Mouse (Mus musculus): Measurements from ENCODE around the gene Brd3. TPM values are rescaled to one million over a fixed set of nuclear protein-coding genes. Genes with fewer than 3 reads are reported as not detected.

The Brd3 gene
- polyA plus RNA-seq, 1 experiment from 2014 or later = 147 TPM

Small RNA genes within 50 kb of the gene (microRNA-seq; reads per million reads assigned to microRNA genes)
- gene Gm24049 (not detected), gene Mir7578 (not detected)

Other genes starting within 250 kb of the Brd3 start
- gene Vav2, start 80.6 kb downstream of the Brd3 start, polyA plus RNA-seq (2014; fragmentation: Nextera tagmentation; extraction: Ambion mirVana) = 6.3 and 8.2 TPM in 2 replicates
- 10.4 and 12.0 TPM in 2 replicates for gene Brd3os, start 65.3 kb downstream of the Brd3 start, polyA plus RNA-seq (2014; fragmentation: Nextera tagmentation; extraction: Ambion mirVana)
- 37.1 and 73.5 TPM in 2 replicates for gene Wdr5, start 7.5 kb upstream of the Brd3 start, polyA plus RNA-seq (2014; fragmentation: Nextera tagmentation; extraction: Ambion mirVana)
- 5.9 and 6.2 TPM in 2 replicates for gene Rxra, start 168.8 kb upstream of the Brd3 start, polyA plus RNA-seq (2014; fragmentation: Nextera tagmentation; extraction: Ambion mirVana)

All from kidney, embryonic 14.5 days (tissue).